Mouse (Mus musculus) right cerebral cortex, postnatal 14 days (tissue): ENCODE results near the gene Eif2b3.

Source experiments
- DNase-seq: peaks from one replicate; pipeline ENCODE4 v3.0.0; 2022

Gene Eif2b3

GRCm38 (mm10) chr4:117096666-117097065 is 77.5 kb downstream of the Eif2b3 start:
- no peak for DNase-seq

GRCm38 (mm10) chr4:117097969-117098763 is 79.0 kb downstream of the Eif2b3 start:
- DNase-seq, result no peak

DNA sequence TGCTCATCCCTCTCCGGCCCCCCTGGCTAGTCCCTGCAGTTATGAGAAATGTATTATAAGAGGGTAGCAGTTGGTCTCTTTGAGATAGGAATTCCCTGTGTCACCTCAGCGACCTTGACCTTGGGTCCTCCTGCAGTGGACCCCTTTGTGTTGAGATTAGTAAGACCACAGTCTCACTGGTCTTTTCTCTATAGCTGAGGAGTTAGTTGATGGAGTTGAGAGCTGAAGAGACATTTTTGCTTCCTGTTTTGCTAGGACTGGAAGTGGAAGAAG is 79.5 kb downstream of the Eif2b3 start:
- DNase-seq, result no peak

DNA sequence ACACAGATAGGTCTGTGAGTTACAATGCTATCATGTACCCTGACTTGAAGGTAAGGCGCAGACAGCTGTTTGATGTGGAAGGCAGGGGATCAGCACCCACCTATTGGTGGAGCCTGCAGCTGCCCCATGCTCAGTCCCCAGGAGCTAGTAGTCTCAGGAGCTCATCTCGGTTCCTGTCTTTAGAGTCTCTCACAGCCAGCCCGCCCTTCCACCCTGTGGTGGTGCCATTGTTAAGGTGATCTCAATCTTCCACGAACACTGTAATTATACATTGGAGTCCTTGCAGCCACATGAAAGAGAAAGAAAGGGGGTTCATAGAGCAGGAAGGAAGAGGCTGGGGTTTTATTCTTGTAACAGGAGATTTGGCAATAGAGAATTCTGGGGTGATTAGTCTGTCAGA is 80.8 kb downstream of the Eif2b3 start:
- DNase-seq, result no peak

DNA sequence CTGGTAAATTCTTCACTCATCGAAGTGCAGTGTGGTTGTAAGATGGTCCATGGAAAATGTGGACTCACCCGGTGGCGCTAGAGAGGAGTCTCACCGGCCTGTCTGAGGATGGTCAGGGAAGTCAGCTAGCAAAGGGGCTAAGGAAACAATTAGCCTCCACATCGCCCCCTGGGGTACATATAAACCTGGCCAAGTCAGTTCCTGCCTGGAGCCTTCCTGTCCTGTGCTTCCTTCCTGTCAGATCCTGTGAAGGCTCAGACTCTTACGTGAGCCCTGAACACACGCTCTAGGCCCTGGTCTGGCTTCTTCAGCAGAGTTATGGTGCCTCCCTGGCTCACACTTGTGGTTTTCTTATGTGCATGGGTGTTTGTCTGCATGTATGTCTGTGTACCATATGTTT is 82.0 kb downstream of the Eif2b3 start:
- no peak for DNase-seq

DNA sequence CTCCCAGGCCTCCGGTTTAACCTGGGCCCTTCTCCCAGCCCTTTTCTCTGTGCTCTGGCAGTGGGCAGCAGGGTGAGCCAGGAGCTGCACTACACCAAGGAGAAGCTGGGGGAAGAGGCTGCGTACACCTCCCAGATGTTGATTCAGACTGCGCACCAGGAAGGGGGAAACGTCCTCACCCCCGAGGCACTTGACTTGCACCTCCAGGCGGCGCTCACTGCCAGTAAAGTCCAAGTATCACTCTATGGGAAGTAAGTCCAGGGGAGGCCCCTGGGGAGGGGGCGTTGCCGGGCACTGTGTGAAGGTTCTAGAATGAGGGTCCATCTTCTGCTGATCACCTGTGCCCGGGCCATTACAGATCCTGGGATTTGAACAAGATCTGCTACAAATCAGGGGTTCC is 85.5 kb downstream of the Eif2b3 start:
- DNase-seq, result no peak

DNA sequence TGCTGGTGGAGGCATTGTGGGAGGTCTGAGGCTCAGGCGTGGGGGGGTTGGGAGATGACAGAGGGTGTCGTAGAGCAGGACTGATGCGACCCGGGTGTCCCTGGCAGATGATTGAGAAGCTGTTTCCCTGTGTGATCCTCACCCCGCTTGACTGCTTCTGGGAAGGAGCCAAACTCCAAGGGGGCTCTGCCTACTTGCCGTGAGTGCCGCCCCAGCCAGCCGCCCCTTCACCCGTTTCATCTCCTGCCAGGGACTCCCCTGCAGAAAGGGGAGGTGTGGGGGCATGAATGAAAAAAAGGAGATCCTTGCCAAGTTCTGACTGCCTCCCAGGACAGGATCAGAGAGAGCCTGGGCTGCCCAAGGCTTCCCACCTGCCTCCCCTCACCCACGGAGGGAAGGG is 85.9 kb downstream of the Eif2b3 start:
- DNase-seq, result no peak

GRCm38 (mm10) chr4:117107813-117108523 is 88.8 kb downstream of the Eif2b3 start:
- no peak for DNase-seq

DNA sequence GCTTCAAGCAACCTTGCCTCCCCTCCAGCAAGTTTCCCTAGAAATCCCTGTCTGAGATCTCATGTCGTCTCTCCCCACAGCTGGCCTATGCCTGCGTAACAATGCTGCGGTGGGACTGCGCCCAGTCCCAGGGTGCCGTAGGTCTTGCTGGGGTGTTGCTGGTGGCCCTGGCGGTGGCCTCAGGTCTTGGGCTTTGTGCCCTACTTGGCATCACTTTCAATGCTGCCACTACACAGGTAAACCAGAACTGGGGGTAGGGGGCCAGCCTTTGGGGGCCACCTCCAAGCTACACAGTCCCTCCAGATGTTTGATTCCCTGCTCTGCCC is 89.3 kb downstream of the Eif2b3 start:
- no peak for DNase-seq

DNA sequence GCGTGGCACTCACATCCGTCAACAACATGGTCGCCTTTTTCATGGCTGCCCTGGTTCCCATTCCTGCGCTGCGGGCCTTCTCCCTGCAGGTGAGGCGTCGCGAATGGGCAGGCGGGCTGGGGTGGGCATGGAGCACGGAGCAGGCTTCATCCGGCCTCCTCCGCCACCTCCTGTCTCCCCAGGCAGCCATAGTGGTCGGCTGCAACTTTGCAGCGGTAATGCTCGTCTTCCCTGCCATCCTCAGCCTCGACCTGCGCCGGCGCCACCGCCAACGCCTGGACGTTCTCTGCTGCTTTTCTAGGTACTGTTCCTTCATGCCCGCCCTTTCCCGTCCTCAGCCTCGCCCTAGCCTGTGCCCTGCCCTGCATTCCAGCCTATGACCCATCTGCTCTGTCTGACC is 90.1 kb downstream of the Eif2b3 start:
- DNase-seq, result no peak

- DNase-seq, result no peak
Observed at GRCm38 (mm10) chr4:117110249-117110648, 91.0 kb downstream of the Eif2b3 start.

DNA sequence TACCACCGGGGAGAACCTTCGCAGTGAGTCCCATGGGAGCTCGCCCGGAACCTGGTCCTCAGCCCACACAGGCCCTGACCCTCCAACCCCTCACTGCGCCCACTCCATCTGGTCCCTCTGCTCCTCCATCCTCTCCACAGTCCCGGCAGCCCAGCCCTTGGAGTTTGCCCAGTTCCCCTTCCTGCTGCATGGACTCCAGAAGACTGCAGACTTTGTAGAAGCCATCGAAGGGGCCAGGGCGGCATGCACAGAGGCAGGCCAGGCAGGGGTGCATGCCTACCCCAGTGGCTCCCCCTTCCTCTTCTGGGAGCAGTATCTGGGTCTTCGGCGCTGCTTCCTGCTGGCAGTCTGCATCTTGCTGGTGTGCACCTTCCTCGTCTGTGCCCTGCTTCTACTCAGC is 91.8 kb downstream of the Eif2b3 start:
- DNase-seq, result no peak

DNA sequence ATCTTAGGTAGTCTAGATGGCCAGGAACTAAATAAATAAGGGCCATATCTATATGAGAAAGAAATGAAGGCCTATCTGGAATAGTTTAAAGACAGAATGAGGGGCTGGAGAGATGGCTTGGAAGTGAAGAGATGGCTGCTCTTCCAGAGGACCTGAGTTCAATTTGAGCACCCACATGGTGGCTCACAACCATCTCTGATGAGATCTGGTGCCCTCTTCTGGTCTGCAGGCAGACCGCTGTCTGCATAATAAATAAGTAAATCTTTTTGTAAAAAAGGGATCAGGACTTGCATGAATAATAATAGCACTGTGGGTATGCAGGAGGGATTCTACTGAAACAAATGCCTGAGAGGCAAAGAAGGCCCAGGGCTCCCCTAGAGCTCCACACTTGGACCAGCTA is 94.0 kb downstream of the Eif2b3 start:
- DNase-seq, result no peak

GRCm38 (mm10) chr4:117115592-117115991 is 96.4 kb downstream of the Eif2b3 start:
- DNase-seq, result no peak

GRCm38 (mm10) chr4:117117931-117118330 is 98.7 kb downstream of the Eif2b3 start:
- DNase-seq, result no peak

GRCm38 (mm10) chr4:117119636-117120035 is 100.4 kb downstream of the Eif2b3 start:
- DNase-seq, result no peak

- DNase-seq, result no peak
Observed at GRCm38 (mm10) chr4:117120052-117120444, 100.8 kb downstream of the Eif2b3 start.

DNA sequence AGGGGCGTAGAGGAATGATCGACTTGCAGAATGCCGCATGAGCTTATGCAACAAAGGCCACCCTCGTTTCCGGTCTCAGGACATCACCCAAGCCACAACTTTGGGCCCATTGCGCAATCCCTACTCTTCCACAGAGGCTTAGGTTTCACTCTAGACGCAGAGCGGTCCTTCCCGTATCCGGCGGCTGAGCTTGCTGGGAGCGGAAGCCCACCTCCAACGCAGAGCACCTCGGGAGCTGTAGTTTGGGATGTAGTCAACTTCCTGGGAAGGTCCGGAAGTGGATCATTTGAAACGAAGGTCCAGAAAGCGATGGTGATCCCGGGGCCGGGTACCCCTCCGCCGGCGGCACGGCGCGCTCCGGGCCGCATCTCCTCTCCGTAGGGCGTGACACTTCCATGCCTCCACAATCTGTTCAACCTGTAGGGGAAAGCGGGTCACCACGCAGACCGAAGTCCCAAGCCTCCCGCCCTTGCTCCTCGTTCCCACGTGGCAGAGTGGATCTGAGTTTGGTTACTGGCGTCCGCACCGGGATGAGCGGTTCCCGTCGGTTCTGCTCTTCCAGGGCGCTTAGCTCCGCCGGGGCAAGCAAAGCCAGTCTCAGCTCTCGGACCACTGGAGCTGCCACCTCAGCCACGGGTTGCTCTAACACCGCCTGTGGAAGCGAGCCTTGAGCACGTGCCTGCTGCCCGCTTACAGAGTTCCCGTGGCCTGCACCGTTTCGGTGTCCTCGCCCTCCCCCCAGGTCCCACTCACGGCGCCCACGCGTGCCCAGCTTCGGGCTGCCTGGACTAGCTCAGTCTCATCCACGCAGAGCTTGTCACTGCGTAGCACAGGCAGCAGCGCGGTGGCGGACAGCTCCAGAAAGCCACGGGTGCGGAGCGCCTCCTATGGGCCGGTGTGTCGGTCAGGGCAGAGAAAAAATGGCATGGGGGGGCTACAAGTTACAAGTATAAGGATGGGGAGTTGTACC is 101.5 kb downstream of the Eif2b3 start:
- peak; percentile 91 for DNase-seq

DNA sequence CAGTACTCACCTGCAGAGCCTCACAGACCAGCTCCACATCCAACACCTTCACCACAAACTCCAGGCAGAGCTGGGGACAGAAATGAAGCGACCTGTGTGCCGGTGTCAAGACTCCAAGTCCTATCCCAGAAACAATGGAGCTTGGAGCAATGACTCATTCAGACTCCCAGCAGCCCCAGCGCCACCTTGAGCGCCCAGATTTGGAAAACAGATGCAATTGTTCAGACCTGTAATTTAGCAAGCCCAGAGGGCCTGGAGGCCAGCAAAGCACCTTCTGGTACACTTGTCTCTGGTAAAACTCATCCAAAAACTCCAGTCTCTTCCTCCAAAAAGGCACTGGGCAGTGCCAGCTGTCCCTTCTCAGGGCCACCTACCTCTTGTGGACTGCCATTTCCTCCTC is 103.0 kb downstream of the Eif2b3 start:
- DNase-seq, result no peak

DNA sequence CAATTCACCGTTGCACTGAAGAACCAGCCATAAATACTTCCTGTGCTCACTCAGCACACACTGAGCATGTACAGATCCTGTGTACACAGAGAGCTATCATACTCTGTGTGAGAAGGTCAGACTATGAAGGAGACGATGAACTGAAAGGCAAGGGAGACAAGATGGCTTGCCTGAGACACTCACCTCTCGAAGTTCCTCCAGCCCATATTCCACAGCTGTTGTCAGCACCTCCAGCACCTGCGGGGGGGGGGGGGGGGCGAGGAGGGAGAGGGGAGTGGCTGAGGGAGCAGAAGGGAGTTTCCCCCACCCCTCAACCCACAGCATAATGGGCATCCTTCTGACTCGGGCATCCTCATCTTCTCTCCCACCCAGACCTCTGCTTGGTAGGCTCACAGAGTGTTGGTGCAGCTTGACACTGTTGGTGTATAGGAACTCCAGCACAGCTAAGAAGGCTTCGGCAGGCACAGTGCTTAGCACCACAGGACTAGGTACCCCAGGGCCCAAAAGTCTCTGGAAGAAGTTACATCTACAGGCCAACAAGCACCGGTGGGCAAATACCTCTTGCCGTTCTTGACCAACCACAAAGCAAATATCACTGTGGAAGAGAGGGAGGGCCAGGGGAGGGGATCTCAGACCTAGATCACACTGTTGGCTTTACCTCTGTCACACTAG is 104.5 kb downstream of the Eif2b3 start:
- no peak for DNase-seq

DNA sequence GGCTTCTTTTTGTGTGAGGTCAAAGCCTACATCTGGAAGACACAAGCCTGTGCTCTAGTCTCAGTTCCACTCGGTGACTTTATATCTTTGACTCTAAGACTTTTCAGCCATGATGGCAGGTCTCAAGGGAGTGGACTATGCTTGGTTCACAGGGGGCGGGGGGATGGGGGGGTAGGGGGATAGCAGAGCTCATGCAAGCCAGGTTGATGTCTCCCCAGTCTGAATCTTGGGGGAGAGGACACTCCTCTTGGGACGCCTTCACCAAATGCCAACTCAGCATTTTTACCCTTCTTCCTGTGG is 105.0 kb downstream of the Eif2b3 start:
- no peak for DNase-seq

GRCm38 (mm10) chr4:117124518-117125347 is 105.5 kb downstream of the Eif2b3 start:
- DNase-seq, result no peak
